Mouse (Mus musculus): ENCODE results near the gene Slc1a5. TPM values are rescaled to one million over a fixed set of nuclear protein-coding genes. Genes with fewer than 3 reads are reported as not detected.

Gene Slc1a5
- polyA plus RNA-seq, 1 experiment from 2014 or later: 12.4 TPM

- Histone ChIP-seq H3K4me1 (peaks cover 6% of the 10 kb centered on the region; the same call in 1 of the 2 replicates), H3K27me3 (replicated peaks) (no peaks in the 10 kb centered on the region), H3K9me3 (no peaks in the 10 kb centered on the region), H3K36me3 (replicated peaks) (no peaks in the 10 kb centered on the region), H3K27ac (no peak overlapping the region), H3K4me3 (no peak overlapping the region), H3K4me2 (no peak overlapping the region), H3K9ac (no peak overlapping the region)
- whole genome bisulfite sequencing: 34% methylated on average over 8 of the region's 8 CpGs
- no peak for ATAC-seq (replicated peaks)
These were observed 20.8 kb upstream of the Slc1a5 start for GRCm38 (mm10) chr7:16760292-16760691.

DNA sequence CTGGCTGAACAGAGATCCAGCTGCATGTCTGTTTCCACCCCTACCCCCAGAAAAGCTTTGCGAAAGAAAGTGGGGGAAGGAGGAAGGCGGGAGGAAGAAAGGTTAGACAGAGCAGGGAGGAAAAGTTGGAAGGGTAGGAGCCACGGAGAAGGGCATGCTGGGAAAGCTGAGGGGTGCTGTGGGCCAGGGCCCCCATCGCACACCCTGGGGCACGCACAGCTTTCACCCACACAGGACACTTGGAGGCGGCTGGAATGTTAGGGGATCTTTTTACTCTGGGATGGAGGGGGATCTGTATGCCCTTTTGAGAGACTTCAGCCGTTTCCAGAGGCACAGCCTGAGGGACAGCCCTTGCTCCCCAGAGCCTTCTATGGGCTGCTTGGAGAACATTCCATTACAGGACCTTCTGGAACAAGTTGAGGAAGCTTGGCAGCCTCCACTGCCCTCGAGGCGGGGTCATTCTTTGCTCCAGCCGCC, 20.1 kb upstream of the Slc1a5 start:
- Histone ChIP-seq H3K27ac (no peak overlapping the region), H3K4me3 (no peak overlapping the region), H3K36me3 (replicated peaks) (no peaks in the 10 kb centered on the region), H3K4me1 (peaks cover 6% of the 10 kb centered on the region; the same call in 1 of the 2 replicates), H3K4me2 (no peak overlapping the region), H3K9me3 (no peaks in the 10 kb centered on the region), H3K27me3 (replicated peaks) (no peaks in the 10 kb centered on the region), H3K9ac (no peak overlapping the region)
- WGBS: 55% methylated on average over 9 of the region's 10 CpGs
- ATAC-seq (replicated peaks): no peak

DNA sequence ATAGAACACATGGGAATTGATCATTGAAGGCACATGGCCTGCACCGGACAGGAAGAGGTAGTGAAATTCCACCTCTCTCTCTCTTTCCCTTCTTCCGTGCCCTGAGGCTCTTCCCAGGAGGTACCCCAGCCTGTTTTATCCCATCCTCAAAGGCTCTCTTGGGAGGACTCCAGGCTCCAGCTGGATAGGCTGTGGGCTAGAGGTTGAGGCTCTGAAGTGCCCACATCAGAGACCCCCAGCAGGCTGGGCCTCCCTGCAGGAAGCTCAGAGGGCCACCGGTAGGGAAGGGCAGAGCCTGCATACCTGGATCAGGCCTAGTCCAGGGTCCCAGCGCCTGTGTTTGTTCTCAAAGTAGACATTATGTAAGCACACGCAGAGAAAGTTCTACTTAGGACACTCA, 19.5 kb upstream of the Slc1a5 start:
- Histone ChIP-seq H3K27ac (no peak overlapping the region), H3K27me3 (replicated peaks) (no peaks in the 10 kb centered on the region), H3K36me3 (replicated peaks) (no peaks in the 10 kb centered on the region), H3K4me2 (no peak overlapping the region), H3K9ac (no peak overlapping the region), H3K4me3 (no peak overlapping the region), H3K9me3 (no peaks in the 10 kb centered on the region), H3K4me1 (peaks cover 6% of the 10 kb centered on the region; the same call in 1 of the 2 replicates)
- ATAC-seq (replicated peaks): no peak
- WGBS: 48% methylated on average over 5 of the region's 5 CpGs

- ATAC-seq (replicated peaks): no peak
- no peak overlapping the region for H3K4me3 ChIP-seq
- H3K27ac ChIP-seq: no peak overlapping the region
- H3K4me2 ChIP-seq: no peak overlapping the region
- no peak overlapping the region for H3K9ac ChIP-seq
- no peaks in the 10 kb centered on the region for H3K9me3 ChIP-seq
- no peaks in the 10 kb centered on the region for H3K27me3 ChIP-seq (replicated peaks)
- H3K4me1 ChIP-seq: peaks cover 6% of the 10 kb centered on the region; the same call in 1 of the 2 replicates
- H3K36me3 ChIP-seq (replicated peaks): no peaks in the 10 kb centered on the region
- WGBS: 88% methylated on average over 7 of the region's 7 CpGs
These were observed 17.5 kb upstream of the Slc1a5 start for GRCm38 (mm10) chr7:16763463-16764218.

GRCm38 (mm10) chr7:16766443-16766842, 14.7 kb upstream of the Slc1a5 start:
- Histone ChIP-seq H3K4me1 (no peaks in the 10 kb centered on the region), H3K9me3 (no peaks in the 10 kb centered on the region), H3K27me3 (replicated peaks) (no peaks in the 10 kb centered on the region), H3K27ac (no peak overlapping the region), H3K4me3 (no peak overlapping the region), H3K4me2 (no peak overlapping the region), H3K36me3 (replicated peaks) (no peaks in the 10 kb centered on the region), H3K9ac (no peak overlapping the region)
- ATAC-seq (replicated peaks): no peak
- 8% methylated on average over 2 of the region's 2 CpGs for WGBS

- Histone ChIP-seq H3K4me1 (peaks cover 4% of the 10 kb centered on the region), H3K9me3 (no peaks in the 10 kb centered on the region), H3K9ac (no peak overlapping the region), H3K4me3 (no peak overlapping the region), H3K4me2 (no peak overlapping the region), H3K27ac (no peak overlapping the region), H3K27me3 (replicated peaks) (no peaks in the 10 kb centered on the region), H3K36me3 (replicated peaks) (no peaks in the 10 kb centered on the region)
- ATAC-seq (replicated peaks): no peak
- 66% methylated on average over 5 of the region's 5 CpGs for WGBS
These were observed 5.3 kb upstream of the Slc1a5 start for GRCm38 (mm10) chr7:16775888-16776287.

DNA sequence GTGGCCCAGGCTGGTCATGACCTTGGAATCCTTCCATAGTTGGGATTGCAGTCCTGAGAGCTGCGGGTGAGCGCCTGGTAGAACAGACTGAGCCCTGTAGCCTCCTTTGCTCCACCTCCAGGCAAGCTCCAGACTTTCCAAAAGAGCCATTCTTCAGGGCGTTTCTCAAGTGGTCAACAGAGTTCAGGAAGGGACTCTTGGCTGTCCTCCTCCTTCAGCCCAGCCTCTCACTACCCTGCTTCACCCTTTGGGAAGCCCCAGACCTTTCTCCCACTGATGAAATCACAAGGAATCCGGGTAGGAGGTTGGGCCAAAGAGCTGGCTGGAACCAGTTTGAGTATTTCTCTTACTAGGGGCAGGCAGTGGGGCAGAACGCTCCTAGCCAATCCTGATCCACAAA, 1.1 kb upstream of the Slc1a5 start:
- no peaks in the 10 kb centered on the region for H3K9me3 ChIP-seq
- no peak overlapping the region for H3K4me2 ChIP-seq
- no peak overlapping the region for H3K9ac ChIP-seq
- H3K4me3 ChIP-seq: no peak overlapping the region
- WGBS: 68% methylated on average over 5 of the region's 5 CpGs
- H3K27ac ChIP-seq: no peak overlapping the region
- no peaks in the 10 kb centered on the region for H3K36me3 ChIP-seq (replicated peaks)
- peaks cover 38% of the 10 kb centered on the region for H3K4me1 ChIP-seq
- 0 out of 2 replicates have a peak, but pooled peaks cover 8% of the 10 kb centered on the region for H3K27me3 ChIP-seq (replicated peaks)
- ATAC-seq (replicated peaks): no peak

- peak; percentile 34; the same call in 1 of the 2 replicates for ATAC-seq (replicated peaks)
- H3K4me3 ChIP-seq: peak overlapping the region; percentile 46
- 0 out of 2 replicates have a peak, but pooled peaks cover 8% of the 10 kb centered on the region for H3K27me3 ChIP-seq (replicated peaks)
- H3K36me3 ChIP-seq (replicated peaks): no peaks in the 10 kb centered on the region
- H3K4me2 ChIP-seq: peak overlapping the region; percentile 91
- peaks cover 38% of the 10 kb centered on the region for H3K4me1 ChIP-seq
- H3K27ac ChIP-seq: no peak overlapping the region
- H3K9ac ChIP-seq: peak overlapping the region; percentile 35; the same call in 1 of the 2 replicates
- H3K9me3 ChIP-seq: no peaks in the 10 kb centered on the region
- WGBS: 0% methylated on average over 10 of the region's 10 CpGs
These were observed 345 bp downstream of the Slc1a5 start for GRCm38 (mm10) chr7:16781555-16781815.

DNA sequence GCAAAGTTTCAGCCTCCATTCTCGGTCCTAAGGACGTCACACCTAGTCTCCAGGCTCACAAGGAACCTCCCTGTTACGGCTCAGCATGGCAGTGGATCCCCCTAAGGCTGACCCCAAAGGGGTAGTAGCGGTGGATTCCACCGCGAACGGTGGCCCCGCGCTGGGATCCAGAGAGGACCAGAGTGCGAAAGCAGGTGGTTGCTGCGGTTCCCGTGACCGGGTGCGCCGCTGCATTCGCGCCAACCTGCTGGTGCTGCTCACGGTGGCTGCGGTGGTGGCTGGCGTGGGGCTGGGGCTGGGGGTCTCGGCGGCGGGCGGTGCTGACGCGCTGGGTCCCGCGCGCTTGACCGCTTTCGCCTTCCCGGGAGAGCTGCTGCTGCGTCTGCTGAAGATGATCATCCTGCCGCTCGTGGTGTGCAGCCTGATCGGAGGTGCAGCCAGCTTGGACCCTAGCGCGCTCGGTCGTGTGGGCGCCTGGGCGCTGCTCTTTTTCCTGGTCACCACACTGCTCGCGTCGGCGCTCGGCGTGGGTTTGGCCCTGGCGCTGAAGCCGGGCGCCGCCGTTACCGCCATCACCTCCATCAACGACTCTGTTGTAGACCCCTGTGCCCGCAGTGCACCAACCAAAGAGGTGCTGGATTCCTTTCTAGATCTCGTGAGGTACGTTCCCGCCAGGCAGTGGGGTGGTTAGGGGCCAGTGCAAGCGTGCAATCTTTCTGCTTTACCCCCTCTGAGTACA, 845 bp downstream of the Slc1a5 start:
- Histone ChIP-seq H3K4me2 (peak overlapping the region; percentile 91), H3K9ac (peak overlapping the region; percentile 35), H3K4me3 (peak overlapping the region; percentile 46), H3K36me3 (replicated peaks) (no peaks in the 10 kb centered on the region), H3K4me1 (peaks cover 38% of the 10 kb centered on the region), H3K9me3 (no peaks in the 10 kb centered on the region), H3K27me3 (replicated peaks) (0 out of 2 replicates have a peak, but pooled peaks cover 8% of the 10 kb centered on the region), H3K27ac (no peak overlapping the region)
- WGBS: under 1% methylated on average over 60 of the region's 60 CpGs
- ATAC-seq (replicated peaks): peak; percentile 49

DNA sequence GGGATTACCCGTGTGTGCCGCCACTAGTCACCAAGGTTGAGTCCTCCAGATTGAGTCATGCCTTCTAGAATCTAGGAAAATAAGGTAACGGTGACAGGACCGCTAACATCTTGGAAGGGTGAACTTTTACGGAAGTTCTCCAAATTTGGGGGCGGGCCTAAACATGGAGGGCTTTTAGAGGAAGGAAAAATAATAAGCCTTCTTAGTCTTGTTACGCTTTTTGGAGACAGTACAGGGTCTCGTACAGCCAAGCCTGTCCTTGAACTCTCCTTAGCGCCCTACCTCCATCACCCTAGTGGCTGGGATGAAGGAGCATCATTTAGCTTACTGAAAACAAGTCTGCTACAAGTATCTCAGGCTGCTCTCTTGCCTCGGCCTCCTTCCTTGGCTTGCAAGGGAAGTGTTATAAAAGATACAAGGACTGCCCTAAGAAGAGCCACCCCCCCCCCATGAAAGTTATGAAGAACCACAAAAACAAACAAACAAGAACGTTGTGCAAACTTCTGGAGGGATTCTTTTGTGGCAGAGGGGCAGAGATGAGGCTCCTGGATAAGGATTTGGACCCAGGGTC, 1.5 kb downstream of the Slc1a5 start:
- H3K9me3 ChIP-seq: no peaks in the 10 kb centered on the region
- peaks cover 38% of the 10 kb centered on the region for H3K4me1 ChIP-seq
- H3K27ac ChIP-seq: no peak overlapping the region
- H3K4me2 ChIP-seq: peak overlapping the region; percentile 91
- WGBS: 6% methylated on average over 11 of the region's 11 CpGs
- H3K36me3 ChIP-seq (replicated peaks): no peaks in the 10 kb centered on the region
- peak overlapping the region; percentile 46 for H3K4me3 ChIP-seq
- peak overlapping the region; percentile 35 for H3K9ac ChIP-seq
- ATAC-seq (replicated peaks): no peak
- 0 out of 2 replicates have a peak, but pooled peaks cover 8% of the 10 kb centered on the region for H3K27me3 ChIP-seq (replicated peaks)

DNA sequence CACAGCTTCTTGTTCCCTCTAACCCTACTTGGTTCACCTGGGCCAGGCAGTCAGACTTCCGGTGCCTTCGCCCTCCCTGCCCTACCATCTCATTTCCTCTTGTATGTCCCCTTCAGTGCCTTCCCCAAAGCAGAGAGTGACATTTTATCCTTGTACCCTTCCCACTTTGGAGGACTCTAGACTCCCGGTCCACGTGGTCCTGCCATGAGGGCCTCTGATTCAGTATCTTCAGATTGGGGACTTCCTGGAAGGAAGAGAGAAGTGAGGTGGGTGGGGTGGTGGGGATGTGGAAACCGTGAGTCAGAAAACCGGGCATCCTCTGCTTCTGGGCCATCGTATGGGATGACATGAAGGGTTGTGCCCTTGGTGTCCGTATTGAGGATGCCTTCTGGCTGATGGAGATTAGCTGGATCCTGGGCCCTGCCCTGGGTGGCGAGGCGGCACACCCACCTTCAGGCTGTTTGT, 2.1 kb downstream of the Slc1a5 start:
- WGBS: 25% methylated on average over 10 of the region's 10 CpGs
- no peak overlapping the region for H3K27ac ChIP-seq
- H3K4me1 ChIP-seq: peaks cover 38% of the 10 kb centered on the region
- 0 out of 2 replicates have a peak, but pooled peaks cover 8% of the 10 kb centered on the region for H3K27me3 ChIP-seq (replicated peaks)
- peak overlapping the region; percentile 46 for H3K4me3 ChIP-seq
- 0 out of 2 replicates have a peak overlapping the region, but pooled peaks have one; percentile 8 for H3K9ac ChIP-seq
- peak overlapping the region; percentile 91 for H3K4me2 ChIP-seq
- no peaks in the 10 kb centered on the region for H3K36me3 ChIP-seq (replicated peaks)
- no peaks in the 10 kb centered on the region for H3K9me3 ChIP-seq
- ATAC-seq (replicated peaks): no peak

Measured in midbrain, embryonic 15.5 days (tissue).